Mouse (Mus musculus) left cerebral cortex, adult 9 months (tissue): ENCODE results near the gene Ttll11.

Source experiments
- DNase-seq, 2 experiments: peaks; one replicate each; pipeline ENCODE4 v3.0.0; 2022; ENCODE audit warnings: low spot score in 2 of 2

Ttll11 gene

GRCm38 (mm10) chr2:35827886-35828285 is 151.8 kb downstream of the Ttll11 start:
- no peak for DNase-seq

- DNase-seq, result no peak
These were observed 154.6 kb downstream of the Ttll11 start for GRCm38 (mm10) chr2:35825157-35825556.

- DNase-seq, result no peak
These were observed 156.1 kb downstream of the Ttll11 start for GRCm38 (mm10) chr2:35823589-35823988.

- DNase-seq, result no peak
These were observed 160.8 kb downstream of the Ttll11 start for GRCm38 (mm10) chr2:35818883-35819282.

GRCm38 (mm10) chr2:35816056-35816661 is 163.6 kb downstream of the Ttll11 start:
- no peak for DNase-seq

- no peak for DNase-seq
These were observed 167.2 kb downstream of the Ttll11 start for GRCm38 (mm10) chr2:35812561-35812933.

GRCm38 (mm10) chr2:35811801-35812560 is 167.7 kb downstream of the Ttll11 start:
- no peak for DNase-seq

GRCm38 (mm10) chr2:35810027-35810426 is 169.7 kb downstream of the Ttll11 start:
- no peak for DNase-seq

- DNase-seq, result peak in 1 of 2 experiments; percentile 36
These were observed 170.6 kb downstream of the Ttll11 start for GRCm38 (mm10) chr2:35809141-35809540.

GRCm38 (mm10) chr2:35805881-35806280 is 173.8 kb downstream of the Ttll11 start:
- no peak for DNase-seq

GRCm38 (mm10) chr2:35803095-35803494 is 176.6 kb downstream of the Ttll11 start:
- DNase-seq, result no peak

GRCm38 (mm10) chr2:35801759-35802158 is 178.0 kb downstream of the Ttll11 start:
- DNase-seq, result no peak

GRCm38 (mm10) chr2:35799073-35799472 is 180.6 kb downstream of the Ttll11 start:
- no peak for DNase-seq

GRCm38 (mm10) chr2:35797998-35798397 is 181.7 kb downstream of the Ttll11 start:
- DNase-seq, result no peak

- no peak for DNase-seq
These were observed 190.1 kb downstream of the Ttll11 start for GRCm38 (mm10) chr2:35789362-35790326.

- no peak for DNase-seq
These were observed 193.8 kb downstream of the Ttll11 start for GRCm38 (mm10) chr2:35785877-35786276.

- DNase-seq, result no peak
These were observed 196.3 kb downstream of the Ttll11 start for GRCm38 (mm10) chr2:35783368-35783767.

- DNase-seq, result peak in 1 of 2 experiments; percentile 33
These were observed 200.4 kb downstream of the Ttll11 start for GRCm38 (mm10) chr2:35779266-35779665.

GRCm38 (mm10) chr2:35776935-35777334 is 202.8 kb downstream of the Ttll11 start:
- DNase-seq, result no peak

- peak; percentile 45 to 62 for DNase-seq
These were observed 204.1 kb downstream of the Ttll11 start for GRCm38 (mm10) chr2:35775651-35776055.

GRCm38 (mm10) chr2:35770541-35770940 is 209.2 kb downstream of the Ttll11 start:
- no peak for DNase-seq

- DNase-seq, result peak in 1 of 2 experiments; percentile 28
These were observed 210.3 kb downstream of the Ttll11 start for GRCm38 (mm10) chr2:35769398-35769797.
